Mouse (Mus musculus): Measurements from ENCODE around the gene Olfr1338. TPM values are rescaled to one million over a fixed set of nuclear protein-coding genes. Genes with fewer than 3 reads are reported as not detected.

Gene Olfr1338
- under 1 TPM in 1 of 2 experiments, not detected in 1; 0.32 TPM for polyA plus RNA-seq (2017; shearing (Covaris generic))

GRCm38 (mm10) chr4:118758637-118759036 is at the start of gene Olfr1338:
Olfr1338 (minus strand) TSS chr4:118758737.

GRCm38 (mm10) chr4:118782486-118782885 is 23.9 kb upstream of the Olfr1338 start, which contains the start of gene Olfr1337:
Olfr1337 (minus strand) TSS chr4:118782586.

GRCm38 (mm10) chr4:118731875-118732274 is 26.7 kb downstream of the Olfr1338 start, which contains the start of gene Olfr1339:
Olfr1339 (plus strand) TSS chr4:118732175.

GRCm38 (mm10) chr4:118719838-118720237 is 38.7 kb downstream of the Olfr1338 start, which contains the start of gene Olfr1340:
Olfr1340 (plus strand) TSS chr4:118720138.

GRCm38 (mm10) chr4:118703223-118703622 is 55.3 kb downstream of the Olfr1338 start, which contains the start of gene Olfr1341:
Olfr1341 (plus strand) TSS chr4:118703523.

Other genes starting within 250 kb of the Olfr1338 start
- not detected for gene 2610528J11Rik, start 231.7 kb downstream of the Olfr1338 start, polyA plus RNA-seq (2017; shearing (Covaris generic))
- gene Tmem125, start 214.7 kb downstream of the Olfr1338 start, polyA plus RNA-seq (2017; shearing (Covaris generic)), result under 1 TPM in 1 of 2 experiments, not detected in 1; 0.33 TPM
- under 1 TPM in 1 of 2 experiments, not detected in 1; 0.10 TPM for gene Cfap57, start 138.0 kb downstream of the Olfr1338 start, polyA plus RNA-seq (2017; shearing (Covaris generic))
- 100 to 1,000 TPM; 131 to 185 TPM for gene Ebna1bp2, start 137.9 kb downstream of the Olfr1338 start, polyA plus RNA-seq (2017; shearing (Covaris generic))
- gene Olfr62, start 99.8 kb downstream of the Olfr1338 start, polyA plus RNA-seq (2017; shearing (Covaris generic)), result not detected
- gene Olfr1342, start 66.0 kb downstream of the Olfr1338 start, polyA plus RNA-seq (2017; shearing (Covaris generic)), result under 1 TPM in 1 of 2 experiments, not detected in 1; 0.12 TPM
- gene Olfr1341, start 55.2 kb downstream of the Olfr1338 start, polyA plus RNA-seq (2017; shearing (Covaris generic)), result under 1 TPM in 1 of 2 experiments, not detected in 1; 0.71 TPM
- under 1 TPM in 1 of 2 experiments, not detected in 1; 0.05 TPM for gene Olfr1340, start 38.6 kb downstream of the Olfr1338 start, polyA plus RNA-seq (2017; shearing (Covaris generic))
- gene Olfr1339, start 26.6 kb downstream of the Olfr1338 start, polyA plus RNA-seq (2017; shearing (Covaris generic)), result under 1 TPM in 1 of 2 experiments, not detected in 1; 0.17 TPM
- not detected for gene Olfr1337, start 23.8 kb upstream of the Olfr1338 start, polyA plus RNA-seq (2017; shearing (Covaris generic))
- under 1 TPM in 1 of 2 experiments, not detected in 1; 0.27 TPM for gene Olfr1335, start 51.2 kb upstream of the Olfr1338 start, polyA plus RNA-seq (2017; shearing (Covaris generic))
- not detected for gene Olfr1333, start 77.5 kb upstream of the Olfr1338 start, polyA plus RNA-seq (2017; shearing (Covaris generic))
- under 1 TPM in 1 of 2 experiments, not detected in 1; 0.36 TPM for gene Olfr1331, start 105.9 kb upstream of the Olfr1338 start, polyA plus RNA-seq (2017; shearing (Covaris generic))
- under 1 TPM in 1 of 2 experiments, not detected in 1; 0.82 TPM for gene Olfr1330, start 129.9 kb upstream of the Olfr1338 start, polyA plus RNA-seq (2017; shearing (Covaris generic))
- gene Olfr1329, start 158.7 kb upstream of the Olfr1338 start, polyA plus RNA-seq (2017; shearing (Covaris generic)), result not detected
- under 1 TPM in 1 of 2 experiments, not detected in 1; 0.31 TPM for gene Olfr1328, start 179.9 kb upstream of the Olfr1338 start, polyA plus RNA-seq (2017; shearing (Covaris generic))
- not detected for gene Lao1, start 202.8 kb upstream of the Olfr1338 start, polyA plus RNA-seq (2017; shearing (Covaris generic))

Measured in activated CD4-positive, CD25-positive, alpha-beta regulatory T cell (primary cell).